Mouse (Mus musculus): ENCODE results near the gene Bod1l. TPM values are rescaled to one million over a fixed set of nuclear protein-coding genes. Genes with fewer than 3 reads are reported as not detected.

Bod1l gene
- polyA plus RNA-seq, 1 experiment from 2014 or later, result 22.8 TPM

DNA sequence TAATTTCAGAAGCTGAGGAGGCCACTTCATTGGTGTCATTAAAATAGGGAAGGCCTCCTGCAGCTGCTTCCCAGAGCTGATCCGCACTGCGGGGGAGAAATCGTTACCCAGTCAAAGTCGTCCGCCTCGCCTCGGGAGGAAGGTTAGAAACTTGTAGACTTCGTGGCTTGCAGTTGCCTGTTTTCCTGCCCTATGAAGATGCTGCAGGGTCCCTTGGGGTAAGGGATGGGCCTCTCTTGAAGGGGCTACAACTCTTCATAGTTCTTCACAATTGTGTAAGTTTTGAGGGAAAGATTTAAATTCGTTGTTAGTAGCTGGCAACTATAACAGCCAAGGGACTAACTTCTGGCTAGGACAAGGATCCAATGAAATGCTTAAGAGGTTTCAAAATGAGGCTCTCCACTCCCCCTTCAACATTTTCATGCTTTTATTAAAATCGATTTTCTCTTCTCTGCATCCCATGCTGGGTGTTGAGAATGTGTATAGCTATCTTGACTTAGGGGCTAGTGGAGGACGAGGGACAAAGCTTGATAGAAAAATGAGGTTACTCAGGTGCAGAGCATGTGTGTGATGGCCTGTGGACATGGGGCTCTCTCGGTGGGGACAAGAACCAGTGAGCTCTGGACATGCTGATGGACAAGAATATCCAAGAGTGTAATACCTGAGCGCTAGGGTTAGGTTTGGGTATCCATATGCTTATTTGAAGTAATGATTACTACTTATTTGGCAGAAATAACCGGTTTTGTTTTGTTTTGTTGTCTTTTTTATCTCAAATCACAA lies 78.3 kb downstream of the Bod1l start:
- DNase-seq (ENCODE audit: low spot score), result peak; percentile 58
- no peak for ATAC-seq (replicated peaks; ENCODE audit: low FRiP score)
- Histone ChIP-seq H3K9me3 (ENCODE audit: control insufficient read depth, low read length) (no peaks in the 10 kb centered on the region), H3K36me3 (ENCODE audit: control insufficient read depth, insufficient read depth, low read length) (no peaks in the 10 kb centered on the region), H3K4me1 (replicated peaks; ENCODE audit: control insufficient read depth, insufficient read depth, low read length) (peaks cover 18% of the 10 kb centered on the region), H3K4me3 (ENCODE audit: low read depth, low read length) (no peak overlapping the region), H3K27ac (ENCODE audit: low read depth, low read length) (no peak overlapping the region), H3K4me2 (ENCODE audit: low read depth, low read length, severe bottlenecking) (no peak overlapping the region), H3K27me3 (ENCODE audit: control insufficient read depth, insufficient read depth, low read length) (peaks cover 68% of the 10 kb centered on the region), H3K9ac (ENCODE audit: low read length) (no peak overlapping the region)
- under 1% methylated on average over 14 of the region's 14 CpGs for WGBS

DNA sequence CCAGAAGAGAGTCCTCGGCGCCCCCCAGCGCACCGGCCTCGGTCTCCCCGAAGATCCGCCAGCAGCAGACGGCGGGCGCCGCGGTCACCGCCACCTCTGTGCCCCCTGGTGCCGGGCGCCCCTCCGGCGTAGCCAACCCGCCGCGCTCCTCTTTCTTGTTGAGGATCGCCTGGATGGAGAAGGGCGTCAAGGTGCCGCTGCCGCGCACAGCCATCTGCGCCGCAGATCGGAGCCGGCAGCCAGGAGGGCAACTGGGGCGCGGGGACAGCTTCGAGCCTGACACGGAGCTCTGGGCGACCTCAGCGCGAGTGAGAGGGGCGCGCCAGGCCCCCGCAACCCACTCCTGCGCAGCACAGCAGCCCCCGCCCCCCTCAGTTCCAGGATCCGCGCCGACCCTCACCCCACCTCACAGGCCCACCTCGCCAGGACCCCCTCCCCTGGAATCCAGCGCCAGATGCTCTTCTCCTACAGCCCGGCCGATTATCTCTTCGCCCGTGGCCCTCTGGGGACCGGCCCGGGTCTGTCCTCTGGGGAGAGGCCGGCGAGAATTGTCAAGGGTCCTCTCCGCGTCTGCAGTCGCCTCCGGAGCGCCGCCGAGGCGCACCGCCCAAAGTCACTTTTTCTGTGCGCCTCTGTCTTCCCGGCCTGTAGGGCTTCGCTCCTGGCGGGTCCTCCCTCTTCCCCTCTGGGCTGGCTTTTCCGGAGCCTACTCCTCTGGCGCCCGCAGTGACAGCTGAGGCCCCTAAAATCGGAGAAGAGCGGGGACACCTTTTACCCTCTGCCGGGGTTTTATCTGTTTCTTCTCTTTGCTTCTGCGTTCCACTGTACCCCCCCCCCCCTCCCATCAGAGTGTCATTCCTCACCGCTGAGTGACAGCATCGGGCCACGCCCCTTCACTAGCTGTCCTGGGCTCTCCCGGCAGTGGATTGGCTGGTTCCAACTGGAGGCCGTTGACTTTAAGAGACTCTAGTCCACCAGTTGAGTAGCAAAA lies 80.1 kb downstream of the Bod1l start, which contains the start of gene Nkx3-2:
Nkx3-2 (minus strand) TSS at position 771 of the 991 bp plus-strand sequence.
- under 1% methylated on average over 73 of the region's 79 CpGs for WGBS
- DNase-seq (ENCODE audit: low spot score), result peak; percentile 73
- H3K27ac ChIP-seq (ENCODE audit: low read depth, low read length), result no peak within 1 kb of the TSS
- peaks cover 18% of the 10 kb centered on the region for H3K4me1 ChIP-seq (replicated peaks; ENCODE audit: control insufficient read depth, insufficient read depth, low read length)
- peak; percentile 78 for ATAC-seq (replicated peaks; ENCODE audit: low FRiP score)
- no peak within 1 kb of the TSS for H3K9ac ChIP-seq (ENCODE audit: low read length)
- H3K36me3 ChIP-seq (ENCODE audit: control insufficient read depth, insufficient read depth, low read length), result no peaks in the 10 kb centered on the region
- peak within 1 kb of the TSS; percentile 32 for H3K4me3 ChIP-seq (ENCODE audit: low read depth, low read length)
- no peaks in the 10 kb centered on the region for H3K9me3 ChIP-seq (ENCODE audit: control insufficient read depth, low read length)
- H3K4me2 ChIP-seq (ENCODE audit: low read depth, low read length, severe bottlenecking), result peak within 1 kb of the TSS; percentile 57
- peaks cover 82% of the 10 kb centered on the region for H3K27me3 ChIP-seq (ENCODE audit: control insufficient read depth, insufficient read depth, low read length)

DNA sequence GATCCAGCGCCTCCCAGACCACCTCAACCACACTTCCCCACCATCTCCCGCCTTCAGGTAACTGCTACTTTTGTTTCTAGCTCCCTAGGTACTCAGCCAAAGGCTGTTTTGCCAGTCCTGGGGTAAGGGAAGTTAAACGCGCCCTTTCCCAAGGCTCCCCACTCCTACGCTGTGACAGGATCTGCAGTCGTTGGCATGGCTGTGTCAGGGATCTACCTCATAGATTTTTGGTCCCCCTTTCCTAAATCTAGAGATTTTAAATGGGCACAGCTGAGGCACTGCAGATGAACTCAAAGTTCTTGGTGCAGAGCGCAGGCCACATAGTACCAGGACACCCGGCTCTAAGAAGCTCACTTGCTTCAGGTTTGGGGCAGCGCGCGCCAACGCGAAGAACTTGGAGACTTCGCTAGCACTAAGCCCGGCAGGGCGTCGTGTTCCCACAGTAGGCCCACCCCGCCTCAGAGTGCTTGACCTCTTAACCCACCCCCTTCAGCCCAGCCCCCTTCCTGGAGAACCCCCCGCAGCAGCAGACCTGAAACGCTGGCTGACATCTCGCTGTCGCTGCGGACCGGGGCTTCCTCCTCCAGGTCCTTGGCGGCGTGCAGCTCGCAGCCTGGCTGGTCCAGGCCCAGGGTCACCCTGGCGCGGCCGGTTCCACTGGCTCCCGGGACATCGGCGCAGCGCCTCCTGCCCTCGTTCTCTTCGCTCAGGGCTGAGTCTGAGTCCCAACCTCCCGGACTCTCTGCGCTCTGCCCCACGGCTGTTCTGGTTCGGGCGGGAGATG lies 81.0 kb downstream of the Bod1l start:
- Histone ChIP-seq H3K36me3 (ENCODE audit: control insufficient read depth, insufficient read depth, low read length) (no peaks in the 10 kb centered on the region), H3K4me2 (ENCODE audit: low read depth, low read length, severe bottlenecking) (peak overlapping the region; percentile 57), H3K4me1 (replicated peaks; ENCODE audit: control insufficient read depth, insufficient read depth, low read length) (peaks cover 18% of the 10 kb centered on the region), H3K9me3 (ENCODE audit: control insufficient read depth, low read length) (no peaks in the 10 kb centered on the region), H3K27ac (ENCODE audit: low read depth, low read length) (no peak overlapping the region), H3K4me3 (ENCODE audit: low read depth, low read length) (peak overlapping the region; percentile 32), H3K9ac (ENCODE audit: low read length) (no peak overlapping the region), H3K27me3 (ENCODE audit: control insufficient read depth, insufficient read depth, low read length) (peaks cover 88% of the 10 kb centered on the region)
- ATAC-seq (replicated peaks; ENCODE audit: low FRiP score) (0 out of 2 replicates have a peak, but pooled peaks have one; percentile 1), DNase-seq (ENCODE audit: low spot score) (no peak)
- under 1% methylated on average over 41 of the region's 41 CpGs for WGBS

DNA sequence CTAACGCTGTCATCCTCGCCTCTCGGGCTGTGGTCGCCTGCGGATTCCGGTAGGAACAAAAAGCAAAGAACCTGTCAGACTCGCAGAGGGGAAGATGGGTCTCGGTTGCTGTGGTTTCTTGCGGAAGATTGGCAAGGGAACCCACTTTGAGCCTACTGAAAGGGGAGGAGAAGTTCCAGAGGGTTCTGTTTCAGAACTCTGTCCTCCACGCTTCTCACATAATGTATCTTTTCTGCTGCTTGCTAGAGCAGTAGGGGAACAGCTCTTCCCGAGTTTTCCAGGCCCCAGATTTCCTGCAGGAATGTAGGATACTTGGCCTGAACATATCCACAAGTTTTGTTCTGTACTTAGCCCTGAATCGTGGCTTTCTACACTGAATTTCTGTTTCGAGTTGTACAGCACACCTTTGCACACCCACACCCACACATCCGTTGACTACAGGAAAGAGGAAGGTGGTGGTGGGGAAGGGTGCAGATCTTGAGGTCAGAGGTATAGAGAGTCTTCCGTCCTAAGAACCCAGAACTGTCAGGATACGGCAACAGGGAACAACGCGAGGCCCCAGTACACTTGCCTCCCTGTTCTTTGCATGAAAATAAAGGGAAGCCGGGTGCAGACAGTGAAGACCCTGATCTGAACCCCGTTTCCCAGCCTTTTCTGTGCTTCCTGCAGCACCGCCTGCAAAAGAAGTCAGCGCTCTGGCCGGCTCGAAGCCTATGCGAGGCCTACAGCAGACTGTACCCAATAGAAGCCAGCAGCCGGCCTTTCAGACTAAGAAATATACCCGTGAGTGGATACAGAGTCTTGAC lies 81.8 kb downstream of the Bod1l start:
- DNase-seq (ENCODE audit: low spot score), result peak; percentile 65

DNA sequence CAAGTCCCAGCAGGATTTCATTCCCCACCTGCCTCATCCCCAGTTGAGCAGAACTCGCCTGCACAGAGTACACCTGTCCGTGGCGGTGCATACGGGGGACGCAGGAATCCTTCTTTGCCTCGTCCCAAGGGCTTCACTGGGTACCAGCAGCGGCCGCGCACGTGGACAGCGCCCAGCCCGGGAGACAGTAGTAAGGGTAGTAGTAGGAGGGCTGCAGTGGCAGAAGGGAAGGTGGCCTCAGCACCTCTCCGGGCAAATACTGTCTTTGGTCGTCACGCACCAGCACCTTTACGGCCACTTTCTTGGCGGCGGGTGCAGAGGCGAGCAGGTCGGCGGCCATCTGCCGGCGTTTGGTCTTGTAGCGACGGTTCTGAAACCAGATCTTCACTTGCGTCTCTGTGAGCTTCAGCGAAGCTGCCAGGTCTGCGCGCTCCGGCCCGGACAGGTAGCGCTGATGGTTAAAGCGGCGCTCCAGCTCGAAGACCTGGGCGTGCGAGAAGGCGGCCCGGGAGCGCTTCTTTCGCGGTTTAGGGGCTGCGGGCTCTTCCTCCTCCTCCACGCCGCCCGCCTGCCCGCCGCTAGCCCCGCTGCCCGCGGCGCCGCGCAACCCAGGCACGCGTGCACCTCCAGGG lies 82.5 kb downstream of the Bod1l start:
- Histone ChIP-seq H3K9ac (ENCODE audit: low read length) (no peak overlapping the region), H3K4me1 (replicated peaks; ENCODE audit: control insufficient read depth, insufficient read depth, low read length) (peaks cover 14% of the 10 kb centered on the region), H3K27ac (ENCODE audit: low read depth, low read length) (no peak overlapping the region), H3K4me3 (ENCODE audit: low read depth, low read length) (no peak overlapping the region), H3K9me3 (ENCODE audit: control insufficient read depth, low read length) (no peaks in the 10 kb centered on the region), H3K27me3 (ENCODE audit: control insufficient read depth, insufficient read depth, low read length) (peaks cover 89% of the 10 kb centered on the region), H3K4me2 (ENCODE audit: low read depth, low read length, severe bottlenecking) (no peak overlapping the region), H3K36me3 (ENCODE audit: control insufficient read depth, insufficient read depth, low read length) (no peaks in the 10 kb centered on the region)
- DNase-seq (ENCODE audit: low spot score), result no peak
- no peak for ATAC-seq (replicated peaks; ENCODE audit: low FRiP score)
- WGBS, result under 1% methylated on average over 56 of the region's 56 CpGs

More for the DNA sequence above, 81.8 kb downstream of the Bod1l start:
- Histone ChIP-seq H3K27ac (ENCODE audit: low read depth, low read length) (no peak overlapping the region), H3K9me3 (ENCODE audit: control insufficient read depth, low read length) (no peaks in the 10 kb centered on the region), H3K4me3 (ENCODE audit: low read depth, low read length) (no peak overlapping the region), H3K9ac (ENCODE audit: low read length) (no peak overlapping the region), H3K4me1 (replicated peaks; ENCODE audit: control insufficient read depth, insufficient read depth, low read length) (peaks cover 15% of the 10 kb centered on the region), H3K27me3 (ENCODE audit: control insufficient read depth, insufficient read depth, low read length) (peaks cover 88% of the 10 kb centered on the region), H3K4me2 (ENCODE audit: low read depth, low read length, severe bottlenecking) (no peak overlapping the region), H3K36me3 (ENCODE audit: control insufficient read depth, insufficient read depth, low read length) (no peaks in the 10 kb centered on the region)
- no peak for ATAC-seq (replicated peaks; ENCODE audit: low FRiP score)
- WGBS, result 2% methylated on average over 27 of the region's 27 CpGs

DNA sequence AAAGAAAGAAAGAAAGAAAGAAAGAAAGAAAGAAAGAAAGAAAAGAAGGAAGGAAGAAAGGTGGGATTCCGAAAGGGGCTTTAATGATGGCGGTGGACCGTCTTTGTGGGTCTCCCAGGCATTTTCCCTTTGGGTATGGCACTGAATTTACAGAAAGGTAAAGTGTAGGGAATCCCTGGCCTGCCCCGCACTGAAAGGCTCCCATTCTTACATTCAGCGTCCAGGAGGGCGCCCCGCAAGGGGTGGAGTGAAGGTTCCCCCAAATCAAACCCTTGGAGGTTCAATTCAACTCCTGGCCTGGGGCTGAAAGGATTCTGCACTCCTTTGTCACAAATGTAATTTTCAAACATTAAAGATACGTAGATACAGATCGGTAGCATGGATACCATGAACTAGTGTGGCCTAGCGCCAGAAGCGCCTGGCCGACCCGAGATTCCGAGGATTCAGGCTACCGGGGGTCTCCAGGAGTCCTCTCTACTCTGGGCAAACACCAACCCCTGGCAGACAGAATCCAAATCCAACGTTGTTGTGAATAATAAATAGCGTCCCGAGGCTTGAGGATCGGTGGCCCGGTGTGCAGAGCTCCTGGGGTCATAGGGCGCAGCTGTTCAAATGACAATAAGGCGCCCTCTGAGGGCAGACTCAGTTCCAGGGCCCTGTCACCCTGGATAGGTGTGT lies 83.1 kb downstream of the Bod1l start:
- DNase-seq (ENCODE audit: low spot score), result no peak
- Histone ChIP-seq H3K4me1 (replicated peaks; ENCODE audit: control insufficient read depth, insufficient read depth, low read length) (peaks cover 14% of the 10 kb centered on the region), H3K4me2 (ENCODE audit: low read depth, low read length, severe bottlenecking) (no peak overlapping the region), H3K4me3 (ENCODE audit: low read depth, low read length) (no peak overlapping the region), H3K9ac (ENCODE audit: low read length) (no peak overlapping the region), H3K27me3 (ENCODE audit: control insufficient read depth, insufficient read depth, low read length) (peaks cover 87% of the 10 kb centered on the region), H3K9me3 (ENCODE audit: control insufficient read depth, low read length) (no peaks in the 10 kb centered on the region), H3K36me3 (ENCODE audit: control insufficient read depth, insufficient read depth, low read length) (no peaks in the 10 kb centered on the region), H3K27ac (ENCODE audit: low read depth, low read length) (no peak overlapping the region)
- WGBS, result 2% methylated on average over 22 of the region's 22 CpGs
- no peak for ATAC-seq (replicated peaks; ENCODE audit: low FRiP score)

DNA sequence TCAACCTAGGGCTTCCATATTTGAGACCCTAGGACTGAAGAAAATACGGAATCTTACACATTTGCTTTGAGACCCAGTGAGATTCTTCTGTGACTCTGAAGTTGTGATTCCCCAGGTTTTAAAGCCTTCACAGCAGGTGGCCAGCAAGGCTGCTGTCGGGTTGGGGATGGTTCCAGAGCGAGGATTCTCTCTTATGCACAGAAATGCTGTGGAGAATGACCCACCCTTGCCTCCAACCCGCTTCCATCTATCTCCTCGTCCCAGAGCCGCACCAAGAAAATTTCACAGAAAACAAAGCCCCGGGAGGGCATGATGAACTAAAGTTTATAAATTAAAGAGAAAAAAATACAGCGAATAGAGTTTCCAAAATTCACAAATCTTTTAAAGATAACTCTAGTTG lies 84.0 kb downstream of the Bod1l start:
- H3K27me3 ChIP-seq (ENCODE audit: control insufficient read depth, insufficient read depth, low read length), result peaks cover 90% of the 10 kb centered on the region
- H3K4me2 ChIP-seq (ENCODE audit: low read depth, low read length, severe bottlenecking), result no peak overlapping the region
- DNase-seq (ENCODE audit: low spot score) (no peak), ATAC-seq (replicated peaks; ENCODE audit: low FRiP score) (no peak)
- H3K4me3 ChIP-seq (ENCODE audit: low read depth, low read length), result no peak overlapping the region
- H3K9me3 ChIP-seq (ENCODE audit: control insufficient read depth, low read length), result no peaks in the 10 kb centered on the region
- H3K9ac ChIP-seq (ENCODE audit: low read length), result no peak overlapping the region
- peaks cover 14% of the 10 kb centered on the region for H3K4me1 ChIP-seq (replicated peaks; ENCODE audit: control insufficient read depth, insufficient read depth, low read length)
- WGBS, result under 1% methylated on average over 8 of the region's 8 CpGs
- H3K36me3 ChIP-seq (ENCODE audit: control insufficient read depth, insufficient read depth, low read length), result no peaks in the 10 kb centered on the region
- H3K27ac ChIP-seq (ENCODE audit: low read depth, low read length), result no peak overlapping the region

Measured in forebrain, embryonic 11.5 days (tissue).